Mouse (Mus musculus) spleen, adult 12 weeks (tissue): ENCODE data around the gene Olfr243.
"Not testable (repeated sequence)": the region's sequence is repeated elsewhere in the genome, so short reads cannot be mapped to it uniquely, and the experiment has no call there.

Experiments used
- DNase-seq: peaks from one replicate; pipeline ENCODE4 v3.0.0; 2022; ENCODE audit warnings: low spot score

The Olfr243 gene

GRCm38 (mm10) chr7:103714371-103714770 is at the start of gene Olfr243:
Gene Olfr243, plus strand, starts transcription at chr7:103714671.
- DNase-seq: no peak

- DNase-seq: no peak
Measured at GRCm38 (mm10) chr7:103671091-103671490, 43.4 kb upstream of the Olfr243 start, which contains the start of gene Olfr624. Gene Olfr624, minus strand, starts transcription at chr7:103671191.

GRCm38 (mm10) chr7:103682420-103682819 is 32.1 kb upstream of the Olfr243 start, which contains the start of gene Olfr625-ps1:
Gene Olfr625-ps1, plus strand, starts transcription at chr7:103682720.
- DNase-seq: no peak

- DNase-seq: no peak
Measured at GRCm38 (mm10) chr7:103699469-103699868, 15.0 kb upstream of the Olfr243 start.

GRCm38 (mm10) chr7:103712024-103712423 is 2.4 kb upstream of the Olfr243 start:
- DNase-seq: no peak

GRCm38 (mm10) chr7:103716398-103716797 is 1.9 kb downstream of the Olfr243 start:
- DNase-seq: not testable (repeated sequence)

- no peak for DNase-seq
Measured at GRCm38 (mm10) chr7:103730074-103730473, 15.6 kb downstream of the Olfr243 start, which contains the start of gene Olfr628. Gene Olfr628, plus strand, starts transcription at chr7:103730374.

- no peak for DNase-seq
Measured at GRCm38 (mm10) chr7:103744843-103745242, 30.4 kb downstream of the Olfr243 start, which contains the start of gene Olfr629. Gene Olfr629, minus strand, starts transcription at chr7:103744943.

- no peak for DNase-seq
Measured at GRCm38 (mm10) chr7:103757233-103757632, 42.8 kb downstream of the Olfr243 start, which contains the start of gene Olfr630. Gene Olfr630, minus strand, starts transcription at chr7:103757333.

- not testable (repeated sequence) for DNase-seq
Measured at GRCm38 (mm10) chr7:103762212-103762611, 47.7 kb downstream of the Olfr243 start.

- not testable (repeated sequence) for DNase-seq
Measured at GRCm38 (mm10) chr7:103767687-103768086, 53.2 kb downstream of the Olfr243 start.
